ENCODE assay signal across 9 mouse cellular contexts in genomic region chr13:94596386-94597033, GRCm38 (mm10).
DNase-seq lines count a peak whose midpoint lies in the region; ATAC-seq and TF ChIP-seq lines count a peak whose summit lies in the region.
"Had no signal": no experiment of that assay in that cellular context is flagged by ENCODE, and none has a peak within 500 bp of the region (broad histone marks: within the 10 kb centered on the region; RNA-seq: fewer than 3 reads in every experiment).

No protein-coding gene starts in this region.

- DNase-seq in lung, embryonic 14.5 days: peak; percentile 34
- no peak for DNase-seq in lung, adult 18-20 months
- DNase-seq in retina, embryonic 14.5 days (ENCODE audit: low spot score): peak; percentile 41
- DNase-seq in right cerebral cortex, postnatal 25 days: no peak
- no peak for DNase-seq in thymus, postnatal 14 days

- no peaks in the 10 kb centered on the region for H3K4me1 ChIP-seq in lung, embryonic 14.5 days (ENCODE audit: insufficient read depth)
- no peaks in the 10 kb centered on the region for H3K4me1 ChIP-seq in embryonic fibroblast, embryonic 13.5 days (ENCODE audit: control insufficient read depth, insufficient read depth, low read length)
- H3K4me1 ChIP-seq in intestine, postnatal 0 days (replicated peaks; ENCODE audit: control insufficient read depth, insufficient read depth, low read length): 0 out of 2 replicates have a peak, but pooled peaks cover 2% of the 10 kb centered on the region
- H3K4me1 ChIP-seq: liver, embryonic 15.5 days had no signal

- no peak for TF ChIP-seq POLR2A in embryonic fibroblast, embryonic 13.5 days (IDR thresholded peaks at IDR 0.05; ENCODE audit: low read depth, low read length)

- peak overlapping the region; percentile 28 for H3K4me3 ChIP-seq in lung, embryonic 14.5 days (ENCODE audit: low read depth, low read length)
- H3K4me3 ChIP-seq in embryonic fibroblast, embryonic 13.5 days (ENCODE audit: insufficient read depth, low read length): peak overlapping the region; percentile 13; the same call in 1 of the 2 replicates
- peak overlapping the region; percentile 24 for H3K4me3 ChIP-seq in intestine, postnatal 0 days (ENCODE audit: low read depth, low read length)
- H3K4me3 ChIP-seq: liver, embryonic 15.5 days had no signal

- no peaks in the 10 kb centered on the region for H3K9me3 ChIP-seq in lung, embryonic 14.5 days (ENCODE audit: low read depth, low read length)
- no peaks in the 10 kb centered on the region for H3K9me3 ChIP-seq in intestine, postnatal 0 days (ENCODE audit: control insufficient read depth)
- H3K9me3 ChIP-seq: liver, embryonic 15.5 days had no signal

- no peak overlapping the region for H3K27ac ChIP-seq in lung, embryonic 14.5 days (ENCODE audit: low read depth)
- H3K27ac ChIP-seq in embryonic fibroblast, embryonic 13.5 days (ENCODE audit: insufficient read depth, low read length): no peak overlapping the region
- no peak overlapping the region for H3K27ac ChIP-seq in intestine, postnatal 0 days (ENCODE audit: low read depth, low read length)
- H3K27ac ChIP-seq: liver, embryonic 15.5 days had no signal

- 8% methylated on average over 20 of the region's 20 CpGs for WGBS in lung, embryonic 14.5 days
- 11% methylated on average over 20 of the region's 20 CpGs for WGBS in intestine, postnatal 0 days

- no peak for TF ChIP-seq CTCF in lung, embryonic 14.5 days (IDR thresholded peaks at IDR 0.05; ENCODE audit: low read depth)
- TF ChIP-seq CTCF in embryonic fibroblast, embryonic 13.5 days (IDR thresholded peaks at IDR 0.05; ENCODE audit: borderline replicate concordance, insufficient read depth, low read length): no peak
- TF ChIP-seq CTCF in intestine, postnatal 0 days (IDR thresholded peaks at IDR 0.05; ENCODE audit: low read depth): no peak

- H3K36me3 ChIP-seq in lung, embryonic 14.5 days (ENCODE audit: insufficient read depth): no peaks in the 10 kb centered on the region
- no peaks in the 10 kb centered on the region for H3K36me3 ChIP-seq in intestine, postnatal 0 days (ENCODE audit: control insufficient read depth, insufficient read depth)
- H3K36me3 ChIP-seq: liver, embryonic 15.5 days had no signal

- no peak for ATAC-seq in lung, embryonic 14.5 days (ENCODE audit: insufficient read depth)
- ATAC-seq in intestine, postnatal 0 days: no peak
- ATAC-seq in activated CD4-positive, CD25-positive, alpha-beta regulatory T cell, adult 4 months: no peak

- H3K4me2 ChIP-seq in lung, embryonic 14.5 days: peak overlapping the region; percentile 50
- peak overlapping the region; percentile 44 for H3K4me2 ChIP-seq in intestine, postnatal 0 days (replicated peaks; ENCODE audit: low read depth)

- H3K9ac ChIP-seq in lung, embryonic 14.5 days: no peak overlapping the region
- no peak overlapping the region for H3K9ac ChIP-seq in intestine, postnatal 0 days (ENCODE audit: low read depth, low read length)
- H3K9ac ChIP-seq: liver, embryonic 15.5 days had no signal

- H3K27me3 ChIP-seq in lung, embryonic 14.5 days (ENCODE audit: insufficient read depth, low read length): peaks cover 73% of the 10 kb centered on the region
- H3K27me3 ChIP-seq in intestine, postnatal 0 days (replicated peaks; ENCODE audit: control insufficient read depth, insufficient read depth, low read length): peaks cover 50% of the 10 kb centered on the region

Comparison
In these comparisons a context has a peak if more than half of its experiments do, and no peak if none do; other contexts are left out.
1. DNase-seq: peak in lung, embryonic 14.5 days (single experiment) and retina, embryonic 14.5 days (single experiment); none in lung, adult 18-20 months (0 of 2), right cerebral cortex, postnatal 25 days (single experiment) and thymus, postnatal 14 days (single experiment).
2. Peak in every context shown above with its lines, with median percentiles within 50 percentile points of each other: H3K4me3 ChIP-seq.